Mouse (Mus musculus) inflammation-experienced regulatory T-cells, adult 6 months (primary cell): ENCODE measurements around the gene Rhoh. TPM values are rescaled to one million over a fixed set of nuclear protein-coding genes. Genes with fewer than 3 reads are reported as not detected.

Experiments used
- ATAC-seq: one replicate; pipeline ENCODE4 v1.8.0; 2017
- polyA plus RNA-seq, 3 experiments: library from polyadenylated mRNA; unstranded; fragments of 100-300 nt; shearing (Covaris generic); gene quantifications; one replicate each; pipeline ENCODE4 v1.2.1; 2017

Gene Rhoh
- polyA plus RNA-seq, 3 experiments from 2014 or later = 154 to 314 (median 282) TPM

- ATAC-seq = no peak
These were observed 72.2 kb downstream of the Rhoh start for GRCm38 (mm10) chr5:65933258-65933657.

- ATAC-seq = no peak
These were observed 72.8 kb downstream of the Rhoh start for GRCm38 (mm10) chr5:65933764-65934163.

GRCm38 (mm10) chr5:65934783-65935182 is 73.8 kb downstream of the Rhoh start, which contains the start of gene Chrna9:
Gene Chrna9, plus strand, starts transcription at chr5:65934921.
- ATAC-seq = no peak

- ATAC-seq = no peak
These were observed 76.2 kb downstream of the Rhoh start for GRCm38 (mm10) chr5:65937011-65937726.

- ATAC-seq = peak; percentile 87
These were observed 77.1 kb downstream of the Rhoh start for GRCm38 (mm10) chr5:65937998-65938715.

GRCm38 (mm10) chr5:65941145-65941544 is 80.1 kb downstream of the Rhoh start:
- no peak for ATAC-seq

Other genes with a start within 250 kb of the Rhoh start
- gene Pds5a, start 162.9 kb upstream of the Rhoh start, polyA plus RNA-seq = 100 to 1,000 TPM in 1 of 3 experiments, 10 to 100 TPM in 2; 85.9 to 113 (median 93.1) TPM
- gene N4bp2, start 97.7 kb upstream of the Rhoh start, polyA plus RNA-seq = 1 to 10 TPM; 4.6 to 8.5 (median 8.1) TPM
- gene Chrna9, start 73.7 kb downstream of the Rhoh start, polyA plus RNA-seq = 1 to 10 TPM in 2 of 3 experiments, not detected in 1; 1.6 to 2.0 TPM
- gene 9130230L23Rik, start 143.1 kb downstream of the Rhoh start, polyA plus RNA-seq = under 1 TPM in 2 of 3 experiments, not detected in 1; 0.88 to 0.96 TPM